Comparison of ENCODE assay signal across 8 mouse cellular contexts in the genomic region with DNA sequence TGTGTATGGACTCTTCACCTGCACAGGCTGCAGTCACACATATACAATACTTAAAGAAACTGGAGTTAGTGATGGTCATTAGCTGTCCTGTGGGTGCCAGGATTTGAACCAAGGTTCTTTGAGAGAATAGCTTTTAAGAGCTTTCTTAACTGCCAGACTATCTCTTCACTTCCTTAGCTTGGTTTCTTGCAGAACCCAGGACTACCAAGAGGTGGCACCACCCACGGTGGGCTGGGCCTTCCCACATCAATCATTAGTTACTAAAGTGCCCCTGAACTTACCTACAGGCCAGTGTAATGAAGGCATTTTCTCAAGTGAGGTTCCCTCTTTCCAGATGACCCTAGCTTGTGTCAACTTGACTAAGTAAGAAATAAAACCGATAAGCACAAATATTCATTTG. TPM values are rescaled to one million over a fixed set of nuclear protein-coding genes. Genes with fewer than 3 reads are reported as not detected.
A peak's percentile ranks its signal among the peaks of the same experiment; 100 is the strongest.
DNase-seq lines count a peak whose midpoint lies in the region; ATAC-seq and TF ChIP-seq lines count a peak whose summit lies in the region.
"Had no signal": no experiment of that assay in that cellular context is flagged by ENCODE, and none has a peak within 500 bp of the region (broad histone marks: within the 10 kb centered on the region; RNA-seq: fewer than 3 reads in every experiment).

No protein-coding gene starts in this region.

- peaks cover 60% of the 10 kb centered on the region for H3K4me1 ChIP-seq in heart, embryonic 15.5 days (replicated peaks)
- H3K4me1 ChIP-seq in CH12.LX (ENCODE audit: control insufficient read depth in 1 of 2, insufficient read depth in 2 of 2), result peaks cover 20 to 73% of the 10 kb centered on the region in 2 experiments
- peaks cover 8 to 39% of the 10 kb centered on the region in 2 experiments for H3K4me1 ChIP-seq in liver, embryonic 14.5 days (replicated peaks; ENCODE audit: control insufficient read depth in 2 of 2, insufficient read depth in 2 of 2, low read length in 1 of 2)

- TF ChIP-seq EP300 in CH12.LX (IDR thresholded peaks at IDR 0.05; ENCODE audit: low read length), result no peak
- TF ChIP-seq EP300 in liver, embryonic 14.5 days (IDR thresholded peaks at IDR 0.05; ENCODE audit: low read depth), result no peak

- no peak overlapping the region for H3K4me3 ChIP-seq in heart, embryonic 15.5 days
- H3K4me3 ChIP-seq in CH12.LX (replicated peaks in 1 of 3; ENCODE audit: low read depth in 2 of 3, low read length in 2 of 3, poor library complexity in 1 of 3), result no peak overlapping the region
- no peak overlapping the region for H3K4me3 ChIP-seq in liver, embryonic 14.5 days (ENCODE audit: insufficient read depth in 1 of 2, low read depth in 2 of 2, low read length in 2 of 2)

- dilution Hi-C loops in CH12.LX (cut with MboI; ENCODE audit: extremely low pct_ligation_motif_present, extremely low pct_unique_long_range_greater_than_20kb, low sequenced_read_pairs), result no loop called here

- no peaks in the 10 kb centered on the region for H3K36me3 ChIP-seq in heart, embryonic 15.5 days
- no peaks in the 10 kb centered on the region for H3K36me3 ChIP-seq in CH12.LX (replicated peaks in 1 of 2; ENCODE audit: control insufficient read depth in 1 of 2, insufficient read depth in 1 of 2, low read length in 1 of 2)
- no peaks in the 10 kb centered on the region for H3K36me3 ChIP-seq in liver, embryonic 14.5 days (replicated peaks; ENCODE audit: control insufficient read depth, insufficient read depth, low read depth)

- no peak for ATAC-seq in heart, embryonic 15.5 days (replicated peaks; ENCODE audit: insufficient number of reproducible peaks, insufficient read depth, low FRiP score, low read depth)
- no peak for ATAC-seq in liver, embryonic 14.5 days (ENCODE audit: insufficient read depth)

- H3K27me3 ChIP-seq in heart, embryonic 15.5 days, result no peaks in the 10 kb centered on the region
- no peaks in the 10 kb centered on the region for H3K27me3 ChIP-seq in CH12.LX (replicated peaks)
- H3K27me3 ChIP-seq in liver, embryonic 14.5 days (ENCODE audit: control insufficient read depth, insufficient read depth, low read length), result no peaks in the 10 kb centered on the region

- no peak overlapping the region for H3K4me2 ChIP-seq in heart, embryonic 15.5 days
- no peak overlapping the region for H3K4me2 ChIP-seq in CH12.LX (ENCODE audit: insufficient read depth, low read depth, poor library complexity, severe bottlenecking)
- H3K4me2 ChIP-seq in liver, embryonic 14.5 days (ENCODE audit: low read depth), result no peak overlapping the region

- no peak for DNase-seq in heart, adult 9 months (ENCODE audit: low spot score in 2 of 2)
- DNase-seq in 3134 (ENCODE audit: extremely low read depth, insufficient read length, low spot score), result peak; percentile 7
- DNase-seq in CH12.LX (ENCODE audit: extremely low read depth), result peak; percentile 72
- DNase-seq in liver, embryonic 14.5 days (ENCODE audit: low read depth in 3 of 3, low spot score in 3 of 3), result no peak
- DNase-seq in testis, postnatal 10 days (ENCODE audit: low spot score), result no peak
- no peak for DNase-seq in adrenal gland, adult 2 months
- DNase-seq: adrenal gland, adult 8-10 months had no signal

- TF ChIP-seq RAD21 in CH12.LX (IDR thresholded peaks at IDR 0.05; ENCODE audit: low read depth, low read length), result peak; percentile 37

- WGBS in heart, embryonic 15.5 days, result 80% methylated on average over 2 of the region's 2 CpGs
- WGBS in liver, embryonic 14.5 days (ENCODE audit: insufficient replicate concordance), result 46% methylated on average over 2 of the region's 2 CpGs

- TF ChIP-seq CTCF in CH12.LX (conservative IDR thresholded peaks at IDR 0.05 in 1 of 2, IDR thresholded peaks at IDR 0.05 in 1 of 2; ENCODE audit: low read depth in 2 of 2, low read length in 2 of 2), result peak; percentile 48 to 71; a peak in 3 of 4 replicates
- TF ChIP-seq CTCF in liver, embryonic 14.5 days (IDR thresholded peaks at IDR 0.05; ENCODE audit: low read depth), result peak; percentile 34; the same call in 1 of the 2 replicates

- H3K27ac ChIP-seq in heart, embryonic 15.5 days, result peak overlapping the region; percentile 24; the same call in 1 of the 2 replicates
- no peak overlapping the region for H3K27ac ChIP-seq in CH12.LX (ENCODE audit: insufficient read depth, low read depth)
- H3K27ac ChIP-seq in liver, embryonic 14.5 days, result no peak overlapping the region

- H3K9me3 ChIP-seq in heart, embryonic 15.5 days (replicated peaks), result no peaks in the 10 kb centered on the region
- no peaks in the 10 kb centered on the region for H3K9me3 ChIP-seq in CH12.LX (replicated peaks; ENCODE audit: low read length)
- H3K9me3 ChIP-seq in liver, embryonic 14.5 days (ENCODE audit: control insufficient read depth, low read length), result no peaks in the 10 kb centered on the region

- in situ Hi-C loops in CH12.LX (cut with MboI; ENCODE audit: low pct_ligation_motif_present, low pct_unique_long_range_greater_than_20kb, low sequenced_read_pairs), result loop anchor here (5.0 to 25.0 kb wide), 4 partner anchors 124 to 576 kb away; a partner anchor contains a TSS

- TF ChIP-seq POLR2A in CH12.LX (IDR thresholded peaks at IDR 0.05; ENCODE audit: low read depth, low read length), result no peak

- no peaks in the 10 kb centered on the region for H3K79me2 ChIP-seq in CH12.LX (replicated peaks; ENCODE audit: control insufficient read depth, extremely low read depth, insufficient read depth, poor library complexity, severe bottlenecking)

- no peak overlapping the region for H3K9ac ChIP-seq in heart, embryonic 15.5 days
- no peak overlapping the region for H3K9ac ChIP-seq in CH12.LX (ENCODE audit: insufficient read depth, low read depth)
- H3K9ac ChIP-seq in liver, embryonic 14.5 days (replicated peaks), result no peak overlapping the region

TF ChIP-seq in CH12.LX, 34 proteins besides CTCF, POLR2A, EP300 and RAD21:
- 0 out of 2 replicates have a peak, but pooled peaks have one; percentile 39 for TF ChIP-seq TCF12 (IDR thresholded peaks at IDR 0.05; ENCODE audit: low read depth, low read length)
- TF ChIP-seq ELF1 (IDR thresholded peaks at IDR 0.05; ENCODE audit: low read depth, low read length), result peak; percentile 53; the same call in 1 of the 2 replicates
- TF ChIP-seq ETS1 (conservative IDR thresholded peaks at IDR 0.05; ENCODE audit: low read depth, low read length), result 0 out of 2 replicates have a peak, but pooled peaks have one; percentile 2
- peak; percentile 49 for TF ChIP-seq SMC3 (IDR thresholded peaks at IDR 0.05; ENCODE audit: low read depth, low read length)
- no peak for TF ChIP-seq NELFE (IDR thresholded peaks at IDR 0.05; ENCODE audit: low read depth, low read length)
- TF ChIP-seq IRF4 (IDR thresholded peaks at IDR 0.05; ENCODE audit: low read depth, low read length), result peak; percentile 19; the same call in 1 of the 2 replicates
- no peak for TF ChIP-seq ZKSCAN1 (IDR thresholded peaks at IDR 0.05; ENCODE audit: borderline replicate concordance, low read depth, low read length)

RNA-seq across cellular contexts. Expression of a gene that starts 33.9 kb away (rescaled TPM):
- polyA plus RNA-seq in heart, embryonic 15.5 days (2015; fragmentation: Nextera tagmentation; extraction: Ambion mirVana), result 64.7 and 134 TPM in 2 replicates
- total RNA-seq in CH12.LX (2012; rRNA removed) (70.7 and 72.3 TPM in 2 replicates), CH12.LX (2014; rRNA removed) (97.4 and 102 TPM in 2 replicates)
- polyA plus RNA-seq in CH12.LX (2012; ENCODE audit: insufficient read length, low read depth), result 51.8 and 54.2 TPM in 2 replicates
- 23.9 and 34.3 TPM in 2 replicates for polyA plus RNA-seq in liver, embryonic 14.5 days (2012; rRNA removed)
- polyA plus RNA-seq in liver, embryonic 14.5 days (2014; fragmentation: Nextera tagmentation; extraction: Ambion mirVana), result 47.2 and 52.9 TPM in 2 replicates
- 100 to 1,000 TPM; 138 to 192 TPM for total RNA-seq in adrenal gland, adult 2 months (2021)
- polyA plus RNA-seq in adrenal gland, adult 2 months (2012; rRNA removed), result 67.4 and 80.6 TPM in 2 replicates

Comparison
In these comparisons a context has a peak if more than half of its experiments do, and no peak if none do; other contexts are left out.
1. DNase-seq: peak in 3134 (single experiment) and CH12.LX (single experiment); none in heart, adult 9 months (0 of 2), liver, embryonic 14.5 days (0 of 3), testis, postnatal 10 days (single experiment) and adrenal gland, adult 2 months (single experiment).